Mouse (Mus musculus) neural tube, embryonic 11.5 days (tissue): Measurements from ENCODE around the gene H2-Ob. TPM values are rescaled to one million over a fixed set of nuclear protein-coding genes. Genes with fewer than 3 reads are reported as not detected.

Experiments
- ATAC-seq: fragments of 200-750 bp; cut with Nextera tagmentation; 2 replicates; pipeline ENCODE4 v1.8.0; 2017; ENCODE audit warnings: moderate number of reproducible peaks, mild to moderate bottlenecking, moderate TSS enrichment, moderate library complexity; ENCODE audit not compliant: insufficient read depth, low FRiP score, low TSS enrichment
- DNase-seq: peaks from one replicate; pipeline ENCODE4 v3.0.0-alpha.2; 2015; ENCODE audit warnings: low spot score
- H3K27ac ChIP-seq: fragments of 300-500 bp; sonication (generic); 2 replicates; pipeline ENCODE4 v1.5.1; 2014; ENCODE audit warnings: low read depth, mild to moderate bottlenecking, low read length
- H3K27me3 ChIP-seq: fragments of 300-500 bp; sonication (generic); 2 replicates; pipeline ENCODE4 v1.6.1; 2014; ENCODE audit warnings: mild to moderate bottlenecking, low read length, mixed read lengths; ENCODE audit not compliant: control insufficient read depth, insufficient read depth
- H3K36me3 ChIP-seq: fragments of 300-500 bp; sonication (generic); 2 replicates; pipeline ENCODE4 v1.6.1; 2014; ENCODE audit warnings: mild to moderate bottlenecking, low read length, moderate library complexity, mixed read lengths; ENCODE audit not compliant: control insufficient read depth, insufficient read depth
- H3K4me1 ChIP-seq: fragments of 300-500 bp; sonication (generic); 2 replicates; pipeline ENCODE4 v1.6.1; 2014; ENCODE audit warnings: low read length, mixed read lengths; ENCODE audit not compliant: control insufficient read depth, insufficient read depth
- H3K4me2 ChIP-seq: fragments of 300-500 bp; sonication (generic); 2 replicates; pipeline ENCODE4 v1.6.1; 2014; ENCODE audit warnings: low read depth, mild to moderate bottlenecking, moderate library complexity
- H3K4me3 ChIP-seq: fragments of 300-500 bp; sonication (generic); 2 replicates; pipeline ENCODE4 v1.5.1; 2014; ENCODE audit warnings: low read depth, low read length
- H3K9ac ChIP-seq: fragments of 300-500 bp; sonication (generic); 2 replicates; pipeline ENCODE4 v1.6.1; 2014; ENCODE audit warnings: mild to moderate bottlenecking, low read length
- H3K9me3 ChIP-seq: fragments of 300-500 bp; sonication (generic); 2 replicates; pipeline ENCODE4 v1.6.1; 2016; ENCODE audit warnings: low read length; ENCODE audit not compliant: control insufficient read depth
- WGBS: fragments of 180-500 bp; shearing (Covaris S2); extraction: QIAGEN DNeasy Blood & Tissue Kit; methylation state at CpG from one replicate; pipeline ENCODE4 v1.1.7; 2014; 5-methylcytosine and 5-hydroxymethylcytosine counted together
- polyA plus RNA-seq: library from polyadenylated mRNA; unstranded; fragments of >200 nt; fragmentation: Nextera tagmentation; extraction: Ambion mirVana; gene quantifications from 2 replicates; pipeline ENCODE4 v1.2.1, GENCODE M21; 2014

H2-Ob gene
- polyA plus RNA-seq, 1 experiment from 2014 or later: not detected

- H3K9me3 ChIP-seq: no peaks in the 10 kb centered on the region
- no peak within 1 kb of the TSS for H3K4me2 ChIP-seq
- H3K36me3 ChIP-seq: no peaks in the 10 kb centered on the region
- no peak within 1 kb of the TSS for H3K27ac ChIP-seq
- no peaks in the 10 kb centered on the region for H3K4me1 ChIP-seq
- DNase-seq: peak; percentile 37
- no peak within 1 kb of the TSS for H3K9ac ChIP-seq
- no peaks in the 10 kb centered on the region for H3K27me3 ChIP-seq
- no peak for ATAC-seq
- 23% methylated on average over 8 of the region's 8 CpGs for WGBS
- no peak within 1 kb of the TSS for H3K4me3 ChIP-seq
Observed at GRCm38 (mm10) chr17:34287648-34288047, 48.9 kb downstream of the H2-Ob start, which contains the start of gene H2-Aa. Gene H2-Aa, minus strand, starts transcription at chr17:34287823.

- ATAC-seq: no peak
Observed at GRCm38 (mm10) chr17:34288131-34288530, 49.4 kb downstream of the H2-Ob start.

GRCm38 (mm10) chr17:34291609-34292008 is 52.9 kb downstream of the H2-Ob start:
- ATAC-seq (peak; percentile 83; the same call in 1 of the 2 replicates), DNase-seq (peak; percentile 92)
- WGBS: 18% methylated on average over 8 of the region's 8 CpGs
- no peak overlapping the region for H3K27ac ChIP-seq
- H3K4me3 ChIP-seq: no peak overlapping the region
- H3K9ac ChIP-seq: no peak overlapping the region
- no peaks in the 10 kb centered on the region for H3K36me3 ChIP-seq
- no peaks in the 10 kb centered on the region for H3K9me3 ChIP-seq
- no peak overlapping the region for H3K4me2 ChIP-seq
- no peaks in the 10 kb centered on the region for H3K4me1 ChIP-seq
- no peaks in the 10 kb centered on the region for H3K27me3 ChIP-seq

More at GRCm38 (mm10) chr17:34288131-34288530, 49.4 kb downstream of the H2-Ob start:
- DNase-seq: no peak
- H3K4me2 ChIP-seq: no peak overlapping the region
- H3K9ac ChIP-seq: no peak overlapping the region
- 75% methylated on average over 3 of the region's 3 CpGs for whole genome bisulfite sequencing
- no peaks in the 10 kb centered on the region for H3K27me3 ChIP-seq
- H3K4me1 ChIP-seq: no peaks in the 10 kb centered on the region
- H3K4me3 ChIP-seq: no peak overlapping the region
- H3K27ac ChIP-seq: no peak overlapping the region
- no peaks in the 10 kb centered on the region for H3K9me3 ChIP-seq
- H3K36me3 ChIP-seq: no peaks in the 10 kb centered on the region

- DNase-seq: no peak
- 89% methylated on average over 4 of the region's 4 CpGs for WGBS
- no peak overlapping the region for H3K4me2 ChIP-seq
Observed at GRCm38 (mm10) chr17:34292570-34292969, 53.9 kb downstream of the H2-Ob start.

GRCm38 (mm10) chr17:34293533-34293932 is 54.8 kb downstream of the H2-Ob start:
- no peaks in the 10 kb centered on the region for H3K36me3 ChIP-seq
- H3K4me1 ChIP-seq: no peaks in the 10 kb centered on the region
- no peak for ATAC-seq
- H3K9me3 ChIP-seq: no peaks in the 10 kb centered on the region
- no peak overlapping the region for H3K4me3 ChIP-seq
- no peak overlapping the region for H3K4me2 ChIP-seq
- H3K9ac ChIP-seq: no peak overlapping the region
- H3K27me3 ChIP-seq: no peaks in the 10 kb centered on the region
- no peak for DNase-seq
- WGBS: 48% methylated on average over 2 of the region's 2 CpGs
- no peak overlapping the region for H3K27ac ChIP-seq

More at GRCm38 (mm10) chr17:34292570-34292969, 53.9 kb downstream of the H2-Ob start:
- H3K9me3 ChIP-seq: no peaks in the 10 kb centered on the region
- no peak for ATAC-seq
- H3K9ac ChIP-seq: no peak overlapping the region
- no peaks in the 10 kb centered on the region for H3K36me3 ChIP-seq
- H3K4me3 ChIP-seq: no peak overlapping the region
- H3K27me3 ChIP-seq: no peaks in the 10 kb centered on the region
- H3K27ac ChIP-seq: no peak overlapping the region
- H3K4me1 ChIP-seq: no peaks in the 10 kb centered on the region

GRCm38 (mm10) chr17:34294249-34294648 is 55.5 kb downstream of the H2-Ob start:
- H3K9ac ChIP-seq: no peak overlapping the region
- no peak for DNase-seq
- H3K27me3 ChIP-seq: no peaks in the 10 kb centered on the region
- 67% methylated on average over 4 of the region's 4 CpGs for WGBS
- H3K9me3 ChIP-seq: no peaks in the 10 kb centered on the region
- no peak overlapping the region for H3K27ac ChIP-seq
- H3K4me3 ChIP-seq: no peak overlapping the region
- no peak for ATAC-seq
- H3K4me1 ChIP-seq: no peaks in the 10 kb centered on the region
- H3K4me2 ChIP-seq: no peak overlapping the region
- no peaks in the 10 kb centered on the region for H3K36me3 ChIP-seq

GRCm38 (mm10) chr17:34295307-34295706 is 56.6 kb downstream of the H2-Ob start:
- no peak for DNase-seq
- Histone ChIP-seq H3K27ac (no peak overlapping the region), H3K4me3 (no peak overlapping the region), H3K4me2 (no peak overlapping the region), H3K9ac (no peak overlapping the region), H3K9me3 (no peaks in the 10 kb centered on the region), H3K4me1 (no peaks in the 10 kb centered on the region), H3K27me3 (no peaks in the 10 kb centered on the region), H3K36me3 (no peaks in the 10 kb centered on the region)
- ATAC-seq: no peak

GRCm38 (mm10) chr17:34295891-34296794 is 57.4 kb downstream of the H2-Ob start:
- 26% methylated on average over 23 of the region's 23 CpGs for WGBS
- H3K9ac ChIP-seq: no peak overlapping the region
- DNase-seq: peak; percentile 47
- H3K27me3 ChIP-seq: no peaks in the 10 kb centered on the region
- H3K4me3 ChIP-seq: peak overlapping the region; percentile 24
- no peaks in the 10 kb centered on the region for H3K4me1 ChIP-seq
- H3K4me2 ChIP-seq: peak overlapping the region; percentile 37
- no peak overlapping the region for H3K27ac ChIP-seq
- ATAC-seq: no peak
- no peaks in the 10 kb centered on the region for H3K36me3 ChIP-seq
- H3K9me3 ChIP-seq: no peaks in the 10 kb centered on the region

- no peak overlapping the region for H3K4me2 ChIP-seq
- WGBS: 69% methylated on average over 3 of the region's 3 CpGs
- no peaks in the 10 kb centered on the region for H3K27me3 ChIP-seq
- H3K9me3 ChIP-seq: no peaks in the 10 kb centered on the region
- ATAC-seq: no peak
- H3K36me3 ChIP-seq: no peaks in the 10 kb centered on the region
- H3K4me1 ChIP-seq: no peaks in the 10 kb centered on the region
- H3K27ac ChIP-seq: no peak overlapping the region
- no peak for DNase-seq
- H3K4me3 ChIP-seq: no peak overlapping the region
- no peak overlapping the region for H3K9ac ChIP-seq
Observed at GRCm38 (mm10) chr17:34299356-34299755, 60.7 kb downstream of the H2-Ob start.
